Mouse (Mus musculus): Measurements from ENCODE around the gene Ttll7. TPM values are rescaled to one million over a fixed set of nuclear protein-coding genes. Genes with fewer than 3 reads are reported as not detected.

Ttll7 gene
- total RNA-seq, 2 experiments from 2014 or later: 5.0 to 5.5 TPM

GRCm38 (mm10) chr3:146994670-146995415, 142.7 kb downstream of the Ttll7 start:
- DNase-seq: no peak

- DNase-seq: no peak
These were observed 147.0 kb downstream of the Ttll7 start for GRCm38 (mm10) chr3:146999148-146999547.

- DNase-seq: no peak
These were observed 148.8 kb downstream of the Ttll7 start for GRCm38 (mm10) chr3:147000963-147001362.

GRCm38 (mm10) chr3:147001557-147001956, 149.4 kb downstream of the Ttll7 start:
- DNase-seq: no peak

- DNase-seq: no peak
These were observed 164.3 kb downstream of the Ttll7 start for GRCm38 (mm10) chr3:147016506-147016905.

GRCm38 (mm10) chr3:147019506-147019905, 167.3 kb downstream of the Ttll7 start:
- no peak for DNase-seq

GRCm38 (mm10) chr3:147026248-147026647, 174.1 kb downstream of the Ttll7 start:
- DNase-seq: no peak

GRCm38 (mm10) chr3:147028382-147028781, 176.2 kb downstream of the Ttll7 start:
- no peak for DNase-seq

GRCm38 (mm10) chr3:147029718-147030117, 177.6 kb downstream of the Ttll7 start:
- no peak for DNase-seq

GRCm38 (mm10) chr3:147030266-147030880, 178.2 kb downstream of the Ttll7 start:
- no peak for DNase-seq

Other genes starting within 250 kb of the Ttll7 start
- 1 to 10 TPM in 1 of 2 experiments, under 1 TPM in 1; 0.61 to 1.7 TPM for gene Dnase2b, start 236.8 kb upstream of the Ttll7 start, total RNA-seq (2021)
- gene 4930503B20Rik, start 201.1 kb upstream of the Ttll7 start, total RNA-seq (2021): not detected
- under 1 TPM; 0.24 to 0.69 TPM for gene Samd13, start 166.8 kb upstream of the Ttll7 start, total RNA-seq (2021)
- gene Prkacb, start 39.4 kb upstream of the Ttll7 start, total RNA-seq (2021): 100 to 1,000 TPM in 1 of 2 experiments, 10 to 100 TPM in 1; 93.2 to 107 TPM